Mouse (Mus musculus) C3H10T1/2 (cell line): Measurements from ENCODE around the gene Gm15114. TPM values are rescaled to one million over a fixed set of nuclear protein-coding genes. Genes with fewer than 3 reads are reported as not detected.

Source experiments
- polyA plus RNA-seq, 2 experiments: library from polyadenylated mRNA; unstranded; fragments of >200 nt; fragmentation: generic; extraction: Trizol; gene quantifications; one replicate each; pipeline ENCODE4 v1.2.1; 2012; ENCODE audit warnings: missing spikeins in 2 of 2

Gene Gm15114
- polyA plus RNA-seq = not detected

DNA sequence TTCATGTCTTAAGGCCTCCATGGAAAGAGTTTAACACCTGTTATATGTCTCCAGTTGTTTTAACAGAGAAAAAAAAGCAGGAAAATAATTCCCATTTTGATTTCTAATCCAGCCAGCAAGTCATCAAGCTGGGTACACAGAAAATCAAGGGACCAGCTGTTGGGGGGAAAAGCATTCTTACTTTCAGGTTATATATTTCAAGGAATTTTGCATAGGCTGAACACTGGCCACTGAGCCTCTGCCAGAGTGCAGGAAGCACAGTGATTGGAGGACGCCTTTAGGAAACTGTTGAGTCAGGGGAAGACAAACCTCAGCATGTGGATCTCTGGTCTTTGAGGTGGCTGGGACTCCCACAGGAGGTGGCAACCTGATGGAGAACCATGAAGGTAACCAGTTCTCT is at the start of gene Gm15114:
TSS of gene Gm15114 (plus strand) at position 301 of the 400 bp plus-strand sequence.

Other genes with a start within 250 kb of the Gm15114 start
- gene Gm8334, start 126.2 kb downstream of the Gm15114 start, polyA plus RNA-seq = not detected
- gene Gm15127, start 174.6 kb downstream of the Gm15114 start, polyA plus RNA-seq = under 1 TPM in 1 of 2 experiments, not detected in 1; 0.04 TPM